Mouse (Mus musculus) heart, postnatal 10 days (tissue): ENCODE data around the gene Abcb11. TPM values are rescaled to one million over a fixed set of nuclear protein-coding genes. Genes with fewer than 3 reads are reported as not detected.

Experiments
- DNase-seq, 2 experiments: peaks; one replicate each; pipeline ENCODE4 v3.0.0; 2021
- intact Hi-C: fragments of 180-260 bp; cut with DNase I; formaldehyde crosslinking; loops from one replicate; pipeline ENCODE4 v1.15.1; 2025
- total RNA-seq, 2 experiments: library from RNA; stranded (reverse); gene quantifications; 2 replicates each; pipeline ENCODE4 v1.2.3; 2021

The Abcb11 gene
- total RNA-seq, 2 experiments from 2014 or later, result not detected

GRCm38 (mm10) chr2:69193555-69193954, 148.9 kb downstream of the Abcb11 start:
- intact Hi-C loops, result no loop called here
- no peak for DNase-seq

DNA sequence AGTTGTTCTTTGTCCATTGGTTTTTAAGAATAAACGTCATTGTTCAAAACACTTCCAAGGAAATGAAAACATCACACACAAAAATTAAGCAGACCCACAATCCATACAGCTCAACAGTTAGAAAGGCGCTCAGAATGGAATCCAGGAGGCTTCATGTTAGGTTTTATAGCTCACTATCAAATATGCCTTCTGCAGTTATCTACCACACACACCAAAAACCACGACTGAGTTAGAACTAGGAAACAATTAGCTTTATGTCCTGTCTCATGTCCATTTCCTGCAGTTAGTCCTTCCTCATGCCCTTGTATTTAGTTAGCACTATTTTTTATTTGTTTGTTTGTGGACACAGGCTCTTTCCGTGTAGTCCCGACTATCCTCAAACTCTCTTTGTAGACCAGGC, 151.4 kb downstream of the Abcb11 start:
- no peak for DNase-seq

GRCm38 (mm10) chr2:69189222-69189621, 153.2 kb downstream of the Abcb11 start:
- intact Hi-C loops, result no loop called here
- no peak for DNase-seq

More for the DNA sequence above, 151.4 kb downstream of the Abcb11 start:
- intact Hi-C loops, result no loop called here

GRCm38 (mm10) chr2:69188732-69189131, 153.7 kb downstream of the Abcb11 start:
- intact Hi-C loops, result no loop called here
- DNase-seq, result no peak

Other genes with a start within 250 kb of the Abcb11 start
- 10 to 100 TPM; 12.4 to 13.6 TPM for gene Nostrin, start 206.8 kb downstream of the Abcb11 start, total RNA-seq
- 10 to 100 TPM; 11.4 to 12.3 TPM for gene Spc25, start 136.4 kb downstream of the Abcb11 start, total RNA-seq
- not detected for gene G6pc2, start 131.5 kb downstream of the Abcb11 start, total RNA-seq
- 1 to 10 TPM in 1 of 2 experiments, under 1 TPM in 1; 0.60 to 4.0 TPM for gene Dhrs9, start 37.8 kb upstream of the Abcb11 start, total RNA-seq
- gene Lrp2, start 243.4 kb upstream of the Abcb11 start, total RNA-seq, result 1 to 10 TPM in 1 of 2 experiments, under 1 TPM in 1; 0.65 to 2.1 TPM